Mouse (Mus musculus) midbrain, embryonic 12.5 days (tissue): ENCODE data around the gene Lilra6. TPM values are rescaled to one million over a fixed set of nuclear protein-coding genes. Genes with fewer than 3 reads are reported as not detected.
"Not testable (repeated sequence)": the region's sequence is repeated elsewhere in the genome, so short reads cannot be mapped to it uniquely, and the experiment has no call there.

Source experiments
- ATAC-seq: fragments of 200-750 bp; cut with Nextera tagmentation; 2 replicates; pipeline ENCODE4 v1.8.0; 2017; ENCODE audit warnings: low read depth, moderate TSS enrichment, moderate library complexity; ENCODE audit not compliant: low FRiP score
- H3K27ac ChIP-seq: fragments of 300-500 bp; sonication (generic); replicated peaks from 2 replicates; pipeline ENCODE4 v1.5.1; 2016; ENCODE audit warnings: mild to moderate bottlenecking
- H3K27me3 ChIP-seq: fragments of 300-500 bp; sonication (generic); 2 replicates; pipeline ENCODE4 v1.6.1; 2016; ENCODE audit warnings: mild to moderate bottlenecking
- H3K36me3 ChIP-seq: fragments of 300-500 bp; sonication (generic); 2 replicates; pipeline ENCODE4 v1.6.1; 2016
- H3K4me1 ChIP-seq: fragments of 300-500 bp; sonication (generic); 2 replicates; pipeline ENCODE4 v1.6.1; 2016
- H3K4me2 ChIP-seq: fragments of 300-500 bp; sonication (generic); replicated peaks from 2 replicates; pipeline ENCODE4 v1.6.1; 2016; ENCODE audit warnings: mild to moderate bottlenecking, moderate library complexity
- H3K4me3 ChIP-seq: fragments of 300-500 bp; sonication (generic); 2 replicates; pipeline ENCODE4 v1.5.1; 2016; ENCODE audit warnings: mild to moderate bottlenecking
- H3K9ac ChIP-seq: fragments of 300-500 bp; sonication (generic); replicated peaks from 2 replicates; pipeline ENCODE4 v1.6.1; 2016; ENCODE audit warnings: mild to moderate bottlenecking, moderate library complexity
- H3K9me3 ChIP-seq: fragments of 300-500 bp; sonication (generic); 2 replicates; pipeline ENCODE4 v1.6.1; 2016; ENCODE audit warnings: mild to moderate bottlenecking
- WGBS: fragments of 180-500 bp; shearing (Covaris S2); methylation state at CpG from one replicate; pipeline ENCODE4 v1.1.7; 2016; 5-methylcytosine and 5-hydroxymethylcytosine counted together
- polyA plus RNA-seq: library from polyadenylated mRNA; unstranded; fragments of >200 nt; fragmentation: Nextera tagmentation; extraction: Ambion mirVana; gene quantifications from 2 replicates; pipeline ENCODE4 v1.2.1, GENCODE M21; 2016

The Lilra6 gene
- not detected in 2 replicates for polyA plus RNA-seq

DNA sequence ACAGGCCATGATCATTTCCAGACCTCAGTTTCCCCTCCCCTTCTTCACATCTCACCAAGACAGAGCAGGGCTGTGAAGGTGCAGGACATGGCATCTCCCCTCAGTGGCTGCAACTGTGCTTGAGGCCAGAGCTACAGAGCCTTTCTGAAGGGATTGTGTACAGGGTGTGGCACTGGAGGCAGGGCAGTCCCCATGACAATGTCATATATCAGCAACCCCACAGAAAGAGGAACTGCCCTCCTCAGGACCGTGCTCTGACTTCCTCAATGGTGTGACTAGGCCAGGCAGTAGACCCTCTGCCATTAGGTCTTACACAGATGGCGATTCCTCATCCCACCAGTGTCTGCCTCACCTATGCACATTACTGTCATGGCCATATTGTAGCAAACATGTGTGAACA, at the start of gene Lilra6:
Gene Lilra6, minus strand, starts transcription at position 117 of the 400 bp plus-strand sequence.
- not testable (repeated sequence) for ATAC-seq, H3K9me3 ChIP-seq, H3K9ac ChIP-seq, H3K4me3 ChIP-seq, H3K4me1 ChIP-seq, H3K27me3 ChIP-seq, H3K36me3 ChIP-seq, H3K4me2 ChIP-seq, H3K27ac ChIP-seq
- WGBS, result 70% methylated on average over 2 of the region's 2 CpGs

- no peak overlapping the region for H3K4me2 ChIP-seq
- H3K4me3 ChIP-seq, result no peak overlapping the region
- ATAC-seq, result no peak
- H3K27ac ChIP-seq, result no peak overlapping the region
- H3K36me3 ChIP-seq, result no peaks in the 10 kb centered on the region
- H3K27me3 ChIP-seq, result no peaks in the 10 kb centered on the region
- WGBS, result 91% methylated on average over 2 of the region's 2 CpGs
- H3K4me1 ChIP-seq, result no peaks in the 10 kb centered on the region
- no peaks in the 10 kb centered on the region for H3K9me3 ChIP-seq
- no peak overlapping the region for H3K9ac ChIP-seq
These were observed 46.7 kb upstream of the Lilra6 start for GRCm38 (mm10) chr7:3962017-3962416.

- Histone ChIP-seq H3K4me3 (no peak overlapping the region), H3K4me2 (no peak overlapping the region), H3K27ac (no peak overlapping the region), H3K4me1 (no peaks in the 10 kb centered on the region), H3K27me3 (no peaks in the 10 kb centered on the region), H3K36me3 (no peaks in the 10 kb centered on the region), H3K9ac (no peak overlapping the region), H3K9me3 (0 out of 2 replicates have a peak, but pooled peaks cover 6% of the 10 kb centered on the region)
- no peak for ATAC-seq
- WGBS, result 82% methylated on average over 3 of the region's 3 CpGs
These were observed 42.1 kb upstream of the Lilra6 start for GRCm38 (mm10) chr7:3957387-3957786.

GRCm38 (mm10) chr7:3949159-3949558, 33.9 kb upstream of the Lilra6 start:
- 85% methylated on average over 3 of the region's 3 CpGs for WGBS
- Histone ChIP-seq H3K27ac (no peak overlapping the region), H3K36me3 (no peaks in the 10 kb centered on the region), H3K9ac (no peak overlapping the region), H3K4me2 (no peak overlapping the region), H3K4me1 (no peaks in the 10 kb centered on the region), H3K4me3 (no peak overlapping the region), H3K27me3 (no peaks in the 10 kb centered on the region), H3K9me3 (no peaks in the 10 kb centered on the region)
- ATAC-seq, result no peak

GRCm38 (mm10) chr7:3948223-3948622, 32.9 kb upstream of the Lilra6 start:
- H3K9me3 ChIP-seq, result no peaks in the 10 kb centered on the region
- WGBS, result 80% methylated on average over 4 of the region's 4 CpGs
- no peak overlapping the region for H3K9ac ChIP-seq
- H3K27ac ChIP-seq, result no peak overlapping the region
- no peak overlapping the region for H3K4me3 ChIP-seq
- no peak overlapping the region for H3K4me2 ChIP-seq
- ATAC-seq, result no peak
- no peaks in the 10 kb centered on the region for H3K36me3 ChIP-seq
- H3K27me3 ChIP-seq, result no peaks in the 10 kb centered on the region
- H3K4me1 ChIP-seq, result no peaks in the 10 kb centered on the region

DNA sequence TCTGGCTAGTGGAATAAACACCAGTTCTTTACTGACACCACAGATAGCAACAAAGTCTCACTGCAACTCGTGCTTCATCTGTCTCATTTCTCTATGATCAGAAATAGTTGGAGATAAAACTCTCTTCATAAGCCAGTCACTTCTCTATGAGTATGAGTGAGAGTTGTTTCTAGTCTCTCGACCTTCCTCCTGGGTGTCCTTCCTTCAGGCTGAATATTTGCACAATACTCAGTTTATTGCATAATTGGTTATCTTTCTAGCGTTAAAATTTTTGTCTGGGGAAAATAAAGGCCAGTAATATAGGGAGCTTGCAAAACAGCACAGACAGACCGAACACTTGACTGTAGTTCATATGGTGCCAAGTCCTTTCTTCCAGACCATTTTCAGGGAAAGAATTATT, 30.8 kb upstream of the Lilra6 start:
- no peak overlapping the region for H3K4me3 ChIP-seq
- H3K9ac ChIP-seq, result no peak overlapping the region
- no peaks in the 10 kb centered on the region for H3K4me1 ChIP-seq
- 71% methylated on average over 4 of the region's 4 CpGs for WGBS
- ATAC-seq, result no peak
- no peaks in the 10 kb centered on the region for H3K9me3 ChIP-seq
- no peak overlapping the region for H3K4me2 ChIP-seq
- H3K27me3 ChIP-seq, result no peaks in the 10 kb centered on the region
- H3K27ac ChIP-seq, result no peak overlapping the region
- no peaks in the 10 kb centered on the region for H3K36me3 ChIP-seq

DNA sequence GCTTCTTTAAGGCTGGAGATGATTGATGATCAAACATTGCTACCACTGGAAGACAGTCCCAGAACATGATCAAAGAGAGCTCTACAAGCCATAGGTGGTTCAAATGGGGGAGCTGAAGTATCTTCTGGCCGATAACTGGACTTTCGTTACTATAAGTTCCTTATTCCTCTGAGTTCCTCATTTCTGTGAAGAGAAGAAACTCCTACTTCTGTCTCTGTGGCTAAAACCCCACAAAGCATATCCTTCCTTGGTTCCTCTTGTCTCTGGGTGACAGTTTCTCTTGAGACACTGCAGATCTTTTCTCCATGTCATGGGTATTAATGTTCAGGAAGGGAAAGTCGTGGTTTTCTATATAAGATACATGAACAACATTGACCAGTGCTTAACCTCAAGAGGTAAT, 25.6 kb upstream of the Lilra6 start:
- Histone ChIP-seq H3K27ac (no peak overlapping the region), H3K9ac (no peak overlapping the region), H3K36me3 (no peaks in the 10 kb centered on the region), H3K4me1 (no peaks in the 10 kb centered on the region), H3K4me2 (no peak overlapping the region), H3K4me3 (no peak overlapping the region), H3K9me3 (no peaks in the 10 kb centered on the region), H3K27me3 (no peaks in the 10 kb centered on the region)
- 78% methylated on average over 3 of the region's 3 CpGs for WGBS
- no peak for ATAC-seq

- Histone ChIP-seq H3K4me1 (no peaks in the 10 kb centered on the region), H3K9ac (no peak overlapping the region), H3K36me3 (no peaks in the 10 kb centered on the region), H3K27me3 (no peaks in the 10 kb centered on the region), H3K27ac (no peak overlapping the region), H3K4me2 (no peak overlapping the region), H3K4me3 (no peak overlapping the region), H3K9me3 (no peaks in the 10 kb centered on the region)
- ATAC-seq, result no peak
- WGBS, result 70% methylated on average over 1 of the region's 1 CpGs
These were observed 24.7 kb upstream of the Lilra6 start for GRCm38 (mm10) chr7:3939866-3940525.

DNA sequence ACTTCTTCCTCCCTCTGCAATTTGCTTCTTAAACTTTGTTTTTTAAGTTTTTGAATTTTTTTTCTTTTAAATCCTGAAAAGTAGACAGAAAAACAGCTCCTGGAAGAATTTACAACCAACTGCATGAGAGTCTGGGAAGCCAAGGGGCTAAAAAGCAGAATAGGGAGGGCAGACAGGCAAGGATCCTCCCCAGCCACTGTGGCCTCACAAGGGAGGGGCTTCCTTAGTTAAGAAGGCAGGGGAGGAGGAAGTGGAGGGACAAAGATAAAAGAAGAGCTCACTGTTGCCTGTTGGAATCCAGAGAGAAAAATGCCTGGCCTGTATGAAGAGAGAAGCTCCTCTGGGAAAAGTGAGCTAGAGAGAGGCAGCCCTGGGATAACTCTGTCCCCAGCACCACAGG, 20.2 kb upstream of the Lilra6 start:
- not testable (repeated sequence) for H3K36me3 ChIP-seq, H3K27ac ChIP-seq, ATAC-seq, H3K9me3 ChIP-seq, H3K4me2 ChIP-seq, H3K27me3 ChIP-seq, H3K9ac ChIP-seq, H3K4me3 ChIP-seq, H3K4me1 ChIP-seq

GRCm38 (mm10) chr7:3903704-3904103, 11.6 kb downstream of the Lilra6 start:
- Histone ChIP-seq H3K4me2 (no peak overlapping the region), H3K4me3 (no peak overlapping the region), H3K27ac (no peak overlapping the region), H3K4me1 (no peaks in the 10 kb centered on the region), H3K9ac (no peak overlapping the region), H3K9me3 (no peaks in the 10 kb centered on the region), H3K36me3 (no peaks in the 10 kb centered on the region), H3K27me3 (no peaks in the 10 kb centered on the region)
- 24% methylated on average over 1 of the region's 1 CpGs for WGBS
- no peak for ATAC-seq

GRCm38 (mm10) chr7:3898036-3898590, 17.2 kb downstream of the Lilra6 start, which contains the start of gene Gm14548:
Gene Gm14548 (minus strand): TSS chr7:3898120.
- not testable (repeated sequence) for H3K9me3 ChIP-seq, ATAC-seq, H3K4me2 ChIP-seq, H3K4me3 ChIP-seq, H3K9ac ChIP-seq, H3K36me3 ChIP-seq, H3K4me1 ChIP-seq, H3K27me3 ChIP-seq, H3K27ac ChIP-seq
- 82% methylated on average over 3 of the region's 3 CpGs for WGBS

GRCm38 (mm10) chr7:3875032-3875431, 40.3 kb downstream of the Lilra6 start:
- H3K4me2 ChIP-seq, result not testable (repeated sequence)
- WGBS, result no CpG with 5 or more reads among the region's 1 CpGs

More at GRCm38 (mm10) chr7:3875032-3875431, 40.3 kb downstream of the Lilra6 start:
- H3K9ac ChIP-seq, H3K4me3 ChIP-seq, ATAC-seq, H3K27me3 ChIP-seq, H3K9me3 ChIP-seq, H3K27ac ChIP-seq, H3K36me3 ChIP-seq, H3K4me1 ChIP-seq: not testable (repeated sequence)
